Mouse (Mus musculus): ENCODE results near the gene Gm2956.
"Not testable (repeated sequence)": the region's sequence is repeated elsewhere in the genome, so short reads cannot be mapped to it uniquely, and the experiment has no call there.

Gene Gm2956

DNA sequence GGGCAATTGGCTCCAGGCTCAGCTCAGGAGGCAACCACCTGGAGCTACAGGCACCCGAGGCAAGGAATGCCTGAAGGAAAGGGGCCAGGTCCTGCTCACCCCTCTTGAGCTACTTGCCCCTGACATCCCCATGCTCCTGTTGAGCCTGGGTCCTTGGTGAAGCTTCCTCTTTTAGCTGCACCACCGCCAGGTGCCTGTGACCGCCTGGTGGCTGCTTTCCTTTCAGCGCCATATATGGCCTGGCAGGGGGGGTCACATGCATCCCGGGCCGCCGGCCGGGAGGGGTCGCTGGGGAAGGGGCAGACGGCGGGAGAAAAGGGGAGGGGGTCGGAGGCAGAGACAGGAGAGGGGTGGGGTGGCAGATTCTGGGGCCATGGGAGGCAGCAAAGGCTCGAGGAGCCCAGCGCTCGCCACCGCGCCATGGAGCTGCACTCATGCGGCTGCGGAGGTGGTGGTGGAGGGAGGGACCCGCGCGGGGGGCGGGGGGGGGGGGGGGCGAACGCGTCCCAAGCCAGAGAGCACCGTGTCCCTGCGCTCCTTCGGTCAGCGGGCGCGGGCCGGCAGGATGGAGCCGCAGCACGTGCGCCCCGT lies at the start of gene Gm2956:
TSS of gene Gm2956 (plus strand) at position 541 of the 591 bp plus-strand sequence.
- DNase-seq: not testable (repeated sequence)

DNA sequence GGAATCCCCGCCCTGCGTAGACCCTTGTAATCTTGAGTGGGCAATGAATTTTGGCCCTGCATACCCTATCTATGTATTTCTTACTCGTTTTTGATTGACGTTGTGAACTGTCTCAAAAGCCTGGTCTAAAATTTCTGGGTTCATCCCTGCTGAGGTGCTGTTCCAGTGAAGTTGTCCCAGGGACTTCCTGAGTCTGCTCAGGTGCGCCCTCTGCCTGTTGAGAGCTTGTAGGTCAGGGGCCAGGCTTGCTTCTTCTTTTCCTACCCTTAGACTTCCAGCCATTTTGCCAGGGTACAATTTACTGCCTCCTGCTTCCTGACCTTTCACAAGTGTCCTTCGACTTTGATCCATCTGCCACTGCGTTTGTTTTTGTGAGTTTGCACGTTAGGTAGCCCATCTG lies 979 bp downstream of the Gm2956 start:
- not testable (repeated sequence) for DNase-seq

DNA sequence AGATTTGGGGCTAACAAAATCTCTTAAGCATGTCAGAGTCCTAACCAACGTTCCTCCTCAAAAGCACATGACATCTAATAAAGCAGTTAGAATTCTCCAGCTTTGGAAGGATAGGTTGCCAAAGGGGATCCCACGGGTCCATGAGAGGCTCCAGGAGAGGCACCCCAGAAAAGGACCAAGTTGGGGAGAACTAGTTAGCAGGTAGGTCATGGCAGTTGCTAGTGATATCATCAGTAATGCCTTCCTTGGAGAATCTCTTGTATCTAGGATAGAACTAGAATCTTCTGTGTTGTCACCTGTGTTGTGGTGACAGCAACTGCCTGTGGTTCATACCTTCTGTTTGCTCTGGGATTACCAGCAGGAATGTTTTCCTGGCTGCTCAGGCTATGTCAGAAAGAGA lies 62.4 kb downstream of the Gm2956 start, which contains the start of gene Gm10413:
TSS of gene Gm10413 (plus strand) at position 301 of the 400 bp plus-strand sequence.
- DNase-seq: not testable (repeated sequence)

All from lung, postnatal 36 days (tissue).